Mouse (Mus musculus) hindbrain, embryonic 16.5 days (tissue): ENCODE measurements around the gene Tbc1d24. TPM values are rescaled to one million over a fixed set of nuclear protein-coding genes. Genes with fewer than 3 reads are reported as not detected.

ENCODE experiments used
- ATAC-seq: fragments of 200-750 bp; cut with Nextera tagmentation; 2 replicates; pipeline ENCODE4 v1.8.0; 2017; ENCODE audit warnings: moderate TSS enrichment, moderate library complexity
- H3K27ac ChIP-seq: fragments of 300-500 bp; sonication (generic); 2 replicates; pipeline ENCODE4 v1.5.1; 2014; ENCODE audit warnings: low read depth, mild to moderate bottlenecking, control low read depth, low read length, moderate library complexity
- H3K27me3 ChIP-seq: fragments of 300-500 bp; sonication (generic); replicated peaks from 2 replicates; pipeline ENCODE4 v1.6.1; 2014; ENCODE audit warnings: low read length; ENCODE audit not compliant: control insufficient read depth, insufficient read depth
- H3K36me3 ChIP-seq: fragments of 300-500 bp; sonication (generic); 2 replicates; pipeline ENCODE4 v1.6.1; 2014; ENCODE audit warnings: mild to moderate bottlenecking, low read length, moderate library complexity, mixed read lengths; ENCODE audit not compliant: control insufficient read depth, insufficient read depth
- H3K4me1 ChIP-seq: fragments of 300-500 bp; sonication (generic); 2 replicates; pipeline ENCODE4 v1.6.1; 2014; ENCODE audit warnings: low read depth, low read length; ENCODE audit not compliant: control insufficient read depth, insufficient read depth
- H3K4me2 ChIP-seq: fragments of 300-500 bp; sonication (generic); 2 replicates; pipeline ENCODE4 v1.6.1; 2014; ENCODE audit warnings: mild to moderate bottlenecking, low read length, control low read depth, moderate library complexity
- H3K4me3 ChIP-seq: fragments of 300-500 bp; sonication (generic); 2 replicates; pipeline ENCODE4 v1.5.1; 2014; ENCODE audit warnings: mild to moderate bottlenecking, low read length, control low read depth, moderate library complexity
- H3K9ac ChIP-seq: fragments of 300-500 bp; sonication (generic); 2 replicates; pipeline ENCODE4 v1.6.1; 2014; ENCODE audit warnings: low read depth, mild to moderate bottlenecking, control low read depth, low read length, moderate library complexity
- H3K9me3 ChIP-seq: fragments of 300-500 bp; sonication (generic); 2 replicates; pipeline ENCODE4 v1.6.1; 2014; ENCODE audit warnings: mild to moderate bottlenecking, low read length, moderate library complexity; ENCODE audit not compliant: control insufficient read depth
- WGBS: fragments of 180-500 bp; shearing (Covaris S2); extraction: QIAGEN DNeasy Blood & Tissue Kit; methylation state at CpG from one replicate; pipeline ENCODE4 v1.1.7; 2014; 5-methylcytosine and 5-hydroxymethylcytosine counted together
- polyA plus RNA-seq: library from polyadenylated mRNA; unstranded; fragments of >200 nt; fragmentation: Nextera tagmentation; extraction: Ambion mirVana; gene quantifications from 2 replicates; pipeline ENCODE4 v1.2.1, GENCODE M21; 2015

The Tbc1d24 gene
- polyA plus RNA-seq, 1 experiment from 2014 or later = 26.6 TPM

DNA sequence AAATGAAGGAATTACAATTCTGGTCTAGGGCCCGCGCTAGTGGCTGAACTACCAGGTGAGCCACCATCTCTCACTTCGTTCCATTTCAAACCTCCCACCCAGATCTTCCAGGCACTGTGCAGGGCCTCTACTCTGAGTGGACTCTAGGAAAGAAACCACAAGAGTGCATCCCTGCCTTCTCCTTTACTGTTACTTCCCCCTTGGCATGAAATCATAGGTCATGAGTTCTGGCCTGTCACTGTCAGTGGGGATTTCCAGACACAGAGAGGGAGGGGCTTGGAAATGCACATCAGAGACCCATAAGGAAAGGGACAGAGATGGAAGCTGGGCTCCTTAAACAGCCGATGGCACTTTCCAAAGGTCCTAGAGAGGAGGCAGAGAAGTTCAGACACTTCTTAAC is 33.6 kb downstream of the Tbc1d24 start:
- Histone ChIP-seq H3K36me3 (no peaks in the 10 kb centered on the region), H3K4me2 (no peak overlapping the region), H3K4me1 (peaks cover 20% of the 10 kb centered on the region), H3K27ac (no peak overlapping the region), H3K9ac (no peak overlapping the region), H3K4me3 (no peak overlapping the region), H3K27me3 (no peaks in the 10 kb centered on the region), H3K9me3 (no peaks in the 10 kb centered on the region)
- WGBS = 81% methylated on average over 4 of the region's 4 CpGs
- no peak for ATAC-seq

DNA sequence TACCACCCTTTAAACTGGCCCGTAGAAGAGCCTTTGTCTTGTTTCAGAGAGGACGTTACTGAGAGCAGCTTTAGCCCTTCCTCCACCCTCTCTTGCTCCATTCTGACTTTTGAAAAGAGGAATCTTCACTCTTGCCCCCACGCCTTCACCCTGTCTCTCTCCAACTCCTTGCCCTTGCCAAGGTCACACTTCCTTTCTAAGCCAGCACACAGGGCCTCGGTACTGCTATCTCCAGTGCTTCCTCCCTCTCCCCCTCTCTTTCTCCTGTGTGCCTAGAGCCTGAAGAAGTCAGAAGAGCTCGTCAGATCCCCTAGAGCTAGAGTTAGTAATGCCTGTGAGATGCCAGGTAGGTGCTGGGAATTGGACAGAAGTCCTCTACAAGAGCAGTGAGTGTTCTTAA is 34.6 kb downstream of the Tbc1d24 start:
- Histone ChIP-seq H3K9me3 (no peaks in the 10 kb centered on the region), H3K36me3 (no peaks in the 10 kb centered on the region), H3K4me1 (peaks cover 22% of the 10 kb centered on the region), H3K27me3 (no peaks in the 10 kb centered on the region), H3K27ac (no peak overlapping the region), H3K4me2 (no peak overlapping the region), H3K4me3 (no peak overlapping the region), H3K9ac (no peak overlapping the region)
- no peak for ATAC-seq
- WGBS = 82% methylated on average over 5 of the region's 5 CpGs

GRCm38 (mm10) chr17:24170125-24170524 is 35.2 kb downstream of the Tbc1d24 start:
- WGBS = 69% methylated on average over 3 of the region's 3 CpGs
- Histone ChIP-seq H3K27ac (peak overlapping the region; percentile 100), H3K9ac (peak overlapping the region; percentile 93), H3K27me3 (no peaks in the 10 kb centered on the region), H3K9me3 (no peaks in the 10 kb centered on the region), H3K4me3 (peak overlapping the region; percentile 84), H3K36me3 (no peaks in the 10 kb centered on the region), H3K4me1 (peaks cover 26% of the 10 kb centered on the region), H3K4me2 (peak overlapping the region; percentile 78)
- no peak for ATAC-seq

GRCm38 (mm10) chr17:24169317-24170065 is 35.9 kb downstream of the Tbc1d24 start, which contains the start of gene Atp6v0c:
Gene Atp6v0c (minus strand): TSS chr17:24169702.
- H3K27ac ChIP-seq = peak within 1 kb of the TSS; percentile 100
- H3K9me3 ChIP-seq = no peaks in the 10 kb centered on the region
- under 1% methylated on average over 58 of the region's 58 CpGs for WGBS
- peaks cover 28% of the 10 kb centered on the region for H3K4me1 ChIP-seq
- H3K27me3 ChIP-seq = no peaks in the 10 kb centered on the region
- H3K36me3 ChIP-seq = no peaks in the 10 kb centered on the region
- ATAC-seq = peak; percentile 90
- peak within 1 kb of the TSS; percentile 81 for H3K4me2 ChIP-seq
- peak within 1 kb of the TSS; percentile 93 for H3K9ac ChIP-seq
- peak within 1 kb of the TSS; percentile 84 for H3K4me3 ChIP-seq

- Histone ChIP-seq H3K4me1 (peaks cover 28% of the 10 kb centered on the region), H3K9ac (peak overlapping the region; percentile 93), H3K27me3 (no peaks in the 10 kb centered on the region), H3K36me3 (no peaks in the 10 kb centered on the region), H3K27ac (peak overlapping the region; percentile 100), H3K4me3 (peak overlapping the region; percentile 84), H3K4me2 (peak overlapping the region; percentile 81), H3K9me3 (no peaks in the 10 kb centered on the region)
- under 1% methylated on average over 41 of the region's 41 CpGs for WGBS
- ATAC-seq = peak; percentile 53
Measured at GRCm38 (mm10) chr17:24168590-24169277, 36.6 kb downstream of the Tbc1d24 start.

- H3K4me1 ChIP-seq = peaks cover 28% of the 10 kb centered on the region
- H3K9me3 ChIP-seq = no peaks in the 10 kb centered on the region
- H3K9ac ChIP-seq = peak overlapping the region; percentile 93
- no peak for ATAC-seq
- H3K36me3 ChIP-seq = no peaks in the 10 kb centered on the region
- no peaks in the 10 kb centered on the region for H3K27me3 ChIP-seq
- peak overlapping the region; percentile 100 for H3K27ac ChIP-seq
- H3K4me3 ChIP-seq = peak overlapping the region; percentile 84
- H3K4me2 ChIP-seq = peak overlapping the region; percentile 81
- WGBS = 58% methylated on average over 7 of the region's 7 CpGs
Measured at GRCm38 (mm10) chr17:24167891-24168505, 37.4 kb downstream of the Tbc1d24 start.

DNA sequence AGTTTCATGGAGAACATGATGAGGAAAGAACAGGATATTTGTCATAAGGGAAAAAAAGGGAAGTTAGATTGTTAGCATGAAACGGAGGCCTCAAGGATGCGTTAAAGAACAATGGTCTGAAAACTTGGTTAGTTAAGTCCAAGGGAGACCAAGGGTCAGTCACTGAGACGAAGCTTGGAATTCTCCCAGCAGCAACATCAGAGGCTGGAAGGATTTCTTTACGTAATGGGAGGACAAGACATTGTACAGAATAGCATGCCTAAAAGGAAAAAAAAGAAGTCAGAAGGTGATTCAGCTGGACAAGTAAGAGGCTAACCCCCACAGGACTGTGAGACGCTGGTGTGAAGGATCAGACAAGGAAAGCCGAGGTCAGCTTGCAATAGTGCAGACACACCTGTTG is 38.2 kb downstream of the Tbc1d24 start:
- WGBS = 89% methylated on average over 6 of the region's 6 CpGs
- ATAC-seq = no peak

DNA sequence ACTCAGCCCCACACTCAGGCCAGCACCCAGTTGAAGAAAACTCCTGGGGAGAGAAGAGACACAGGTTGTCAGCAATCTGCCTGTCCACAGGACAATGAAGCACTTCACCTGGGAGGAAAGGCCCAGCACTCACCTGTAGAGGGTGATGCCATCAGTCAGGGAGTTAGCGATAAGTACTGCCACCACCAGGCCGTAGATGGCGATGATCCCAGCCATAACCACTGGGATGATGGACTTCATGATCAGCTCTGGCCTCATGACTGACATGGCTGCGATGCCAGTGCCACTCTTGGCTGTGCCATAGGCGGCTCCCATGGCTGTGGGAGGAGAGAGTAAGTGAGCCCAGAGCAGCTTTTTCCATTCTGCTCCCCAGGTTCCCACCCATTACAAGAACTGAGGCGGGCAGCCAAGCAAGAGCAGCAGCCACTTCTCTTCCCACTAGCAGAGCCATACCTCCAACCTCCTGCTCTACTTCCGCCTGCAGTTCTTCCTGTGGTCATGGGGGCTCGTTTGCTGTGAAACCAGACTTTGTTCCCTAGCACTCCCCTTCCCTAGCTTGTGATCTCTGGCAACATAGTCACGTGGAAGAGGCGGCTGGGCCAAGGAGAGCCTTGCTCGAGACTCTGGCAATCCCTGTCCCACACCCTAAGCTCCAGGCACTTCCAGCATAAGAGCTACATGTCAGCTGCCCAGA is 40.6 kb downstream of the Tbc1d24 start:
- Histone ChIP-seq H3K4me1 (peaks cover 30% of the 10 kb centered on the region), H3K27ac (no peak overlapping the region), H3K4me2 (no peak overlapping the region), H3K4me3 (no peak overlapping the region), H3K9ac (no peak overlapping the region), H3K9me3 (no peaks in the 10 kb centered on the region), H3K27me3 (no peaks in the 10 kb centered on the region), H3K36me3 (no peaks in the 10 kb centered on the region)
- 89% methylated on average over 9 of the region's 11 CpGs for WGBS
- ATAC-seq = no peak

More for the DNA sequence above, 38.2 kb downstream of the Tbc1d24 start:
- Histone ChIP-seq H3K4me3 (no peak overlapping the region), H3K4me1 (peaks cover 37% of the 10 kb centered on the region), H3K9ac (0 out of 2 replicates have a peak overlapping the region, but pooled peaks have one; percentile 9), H3K27ac (no peak overlapping the region), H3K4me2 (peak overlapping the region; percentile 81; the same call in 1 of the 2 replicates), H3K36me3 (no peaks in the 10 kb centered on the region), H3K27me3 (no peaks in the 10 kb centered on the region), H3K9me3 (no peaks in the 10 kb centered on the region)
